Mouse (Mus musculus): Measurements from ENCODE around the gene Lrrk1. TPM values are rescaled to one million over a fixed set of nuclear protein-coding genes. Genes with fewer than 3 reads are reported as not detected.

Gene Lrrk1
- polyA plus RNA-seq (2015; fragmentation: Illumina TruSeq; extraction: RNeasy Lipid Tissue Mini Kit (QIAGEN cat#74804); ENCODE audit: insufficient read depth, low read depth, low replicate concordance): 6.2 TPM

DNA sequence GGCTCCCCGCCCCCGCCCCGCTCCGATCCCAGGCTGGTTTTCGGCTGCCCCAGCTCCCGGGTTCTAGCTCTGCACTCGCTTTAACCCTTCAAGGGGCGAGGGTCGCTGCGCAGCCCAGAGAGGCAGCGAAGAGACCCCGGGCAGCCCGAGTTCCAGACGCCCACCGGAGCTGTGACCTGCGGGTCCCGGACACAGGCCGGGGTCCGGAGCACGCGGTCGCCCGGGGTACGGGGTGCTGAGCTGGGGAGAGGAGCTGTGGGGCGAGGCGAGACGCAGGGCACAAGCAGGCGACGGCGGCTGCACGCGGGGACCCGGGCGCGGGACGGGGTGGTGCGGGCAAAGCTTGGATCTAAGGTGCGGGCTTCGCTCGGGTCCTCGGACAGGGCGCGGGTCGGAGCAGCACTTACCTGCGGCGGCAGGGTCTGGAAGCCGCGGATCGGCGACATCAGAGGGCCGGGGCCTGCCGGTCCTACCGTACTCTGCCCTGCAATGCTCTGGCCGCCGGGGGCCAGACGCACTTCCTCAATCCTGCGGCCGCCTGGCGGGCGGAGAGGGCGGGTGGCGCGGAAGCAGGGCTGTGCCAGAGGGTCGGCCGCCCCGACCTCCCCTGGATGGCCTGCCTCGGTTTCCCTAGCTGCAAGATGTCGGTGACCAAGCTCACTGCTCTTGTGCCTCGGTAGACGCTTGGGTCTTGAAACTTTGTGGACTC is at the start of gene Lrrk1:
Gene Lrrk1, minus strand, starts transcription at position 538 of the 709 bp plus-strand sequence.

DNA sequence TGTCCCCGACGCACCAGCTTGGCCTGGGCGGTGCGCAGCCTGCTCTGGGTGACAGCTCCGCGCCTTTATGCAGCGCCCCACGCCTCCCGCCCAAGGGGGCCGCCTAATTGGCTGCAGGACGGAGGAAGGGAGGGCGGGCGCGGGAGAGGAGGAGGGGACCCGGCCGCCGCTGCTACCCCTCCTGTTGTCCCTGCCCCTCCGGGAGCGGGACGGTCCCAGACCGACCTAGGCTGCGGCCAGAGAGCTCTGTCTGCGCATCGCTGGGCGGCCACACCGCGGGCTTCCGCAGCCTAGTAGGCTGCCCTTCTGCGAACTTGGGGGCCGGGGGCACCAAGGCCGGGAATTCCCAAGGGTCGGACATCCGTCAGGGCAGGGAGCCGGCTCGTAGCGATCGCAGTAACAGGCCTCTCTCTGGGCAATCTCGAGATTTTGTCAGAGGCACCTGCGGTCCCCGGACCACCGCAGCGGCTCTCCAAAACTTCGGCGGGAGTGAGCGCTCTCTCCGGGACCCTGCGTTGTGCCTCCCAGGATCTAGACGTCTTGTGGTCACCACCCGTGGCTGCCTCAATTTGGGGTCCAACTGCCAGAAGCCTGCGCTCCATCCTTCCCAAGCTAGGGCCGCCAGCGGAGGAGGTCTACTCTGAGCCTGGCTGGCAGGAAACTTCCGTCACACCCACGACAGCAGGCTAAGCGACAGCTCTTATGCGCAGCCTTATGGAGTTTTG is 39.4 kb upstream of the Lrrk1 start, which contains the start of gene Aldh1a3:
Gene Aldh1a3, minus strand, starts transcription at position 81 of the 725 bp plus-strand sequence.

DNA sequence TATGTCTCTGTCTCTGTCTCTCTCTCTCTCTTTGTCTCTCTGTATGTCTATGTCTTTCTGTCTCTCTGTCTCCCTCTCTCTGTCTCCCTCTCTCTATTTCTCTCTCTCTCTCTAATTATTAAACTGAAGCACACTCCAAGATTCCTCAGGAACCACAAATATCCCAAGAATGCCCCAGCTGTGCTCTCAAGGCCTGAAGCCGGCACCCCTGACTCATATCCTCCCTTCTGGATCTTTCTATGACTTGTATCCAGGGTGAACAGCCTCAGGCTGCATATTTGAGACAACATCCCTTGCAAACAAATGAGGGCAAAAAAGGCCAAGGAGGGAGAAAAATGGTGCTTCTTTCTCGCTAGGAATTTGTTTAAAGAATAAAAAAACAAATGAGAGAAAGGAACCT is 22.2 kb downstream of the Lrrk1 start, which contains the start of gene Gm10974:
Gene Gm10974, plus strand, starts transcription at position 2 of the 400 bp plus-strand sequence.

Other genes starting within 250 kb of the Lrrk1 start
- not detected for gene Gm10974, start 22.4 kb downstream of the Lrrk1 start, polyA plus RNA-seq (2015; fragmentation: Illumina TruSeq; extraction: RNeasy Lipid Tissue Mini Kit (QIAGEN cat#74804); ENCODE audit: insufficient read depth, low read depth, low replicate concordance)
- 0.46 TPM for gene Aldh1a3, start 39.2 kb upstream of the Lrrk1 start, polyA plus RNA-seq (2015; fragmentation: Illumina TruSeq; extraction: RNeasy Lipid Tissue Mini Kit (QIAGEN cat#74804); ENCODE audit: insufficient read depth, low read depth, low replicate concordance)